Mouse (Mus musculus) Patski (cell line): Measurements from ENCODE around the gene Emilin3. TPM values are rescaled to one million over a fixed set of nuclear protein-coding genes. Genes with fewer than 3 reads are reported as not detected.

Source experiments
- ATAC-seq: fragments of 100-300 bp; one replicate; pipeline ENCODE4 v1.8.0; 2021
- CTCF ChIA-PET: fragments of 350-600 bp; sonication (Branson Sonifier 250); formaldehyde crosslinking; loops from one replicate; lab custom pipeline; 2022; ENCODE audit warnings: inconsistent platforms; lab: Charles Lee
- POLR2A ChIA-PET: fragments of 350-600 bp; sonication (Branson Sonifier 250); formaldehyde crosslinking; loops from one replicate; lab custom pipeline; 2022; ENCODE audit warnings: antibody characterized with exemption, inconsistent platforms; lab: Charles Lee
- DNase-seq: peaks from one replicate; pipeline ENCODE4 v3.0.0-alpha.2; 2011; ENCODE audit warnings: low read depth, low spot score
- H3K27me3 ChIP-seq: fragments of 371-371 bp; one replicate; pipeline ENCODE4 v1.5.1; 2021
- CTCF ChIP-seq: fragments of 100-300 bp; IDR thresholded peaks from one replicate; pipeline ENCODE4 v1.5.1; 2021
- in situ Hi-C: fragments of 300-500 bp; cut with MboI; formaldehyde crosslinking; loops from 3 replicates; pipeline ENCODE4 v1.11.1; 2018; ENCODE audit warnings: low pct_unique_long_range_greater_than_20kb, mixed read lengths
- polyA plus RNA-seq: library from polyadenylated mRNA; unstranded; gene quantifications from one replicate; pipeline ENCODE4 v1.2.3, GENCODE M21; 2021

Gene Emilin3
- polyA plus RNA-seq, 1 experiment from 2014 or later: not detected

- no peak for TF ChIP-seq CTCF
- peaks cover 38% of the 10 kb centered on the region for H3K27me3 ChIP-seq
- in situ Hi-C loops: no loop called here
- DNase-seq (no peak), ATAC-seq (no peak)
- ChIA-PET CTCF (no interaction called here), POLR2A (no interaction called here)
Observed at GRCm38 (mm10) chr2:160917313-160917712, 5.2 kb upstream of the Emilin3 start.

GRCm38 (mm10) chr2:160916714-160917113 lies 4.6 kb upstream of the Emilin3 start:
- peaks cover 39% of the 10 kb centered on the region for H3K27me3 ChIP-seq
- in situ Hi-C loops: no loop called here
- ATAC-seq (no peak), DNase-seq (no peak)
- TF ChIP-seq CTCF: no peak
- ChIA-PET POLR2A (no interaction called here), CTCF (no interaction called here)

- in situ Hi-C loops: no loop called here
- CTCF ChIA-PET: interaction anchor here (1.0 kb wide), 1 partner anchor 14 kb away, joined by 3 read pairs; no protein-coding TSS in a partner anchor
- no peak for DNase-seq
Observed at GRCm38 (mm10) chr2:160915821-160916610, 3.9 kb upstream of the Emilin3 start.

GRCm38 (mm10) chr2:160914656-160915055 lies 2.5 kb upstream of the Emilin3 start:
- H3K27me3 ChIP-seq: peaks cover 60% of the 10 kb centered on the region
- POLR2A ChIA-PET: no interaction called here

More at GRCm38 (mm10) chr2:160915821-160916610, 3.9 kb upstream of the Emilin3 start:
- POLR2A ChIA-PET: no interaction called here
- TF ChIP-seq CTCF: no peak
- peaks cover 46% of the 10 kb centered on the region for H3K27me3 ChIP-seq
- ATAC-seq: no peak

GRCm38 (mm10) chr2:160911558-160912201 lies 448 bp downstream of the Emilin3 start:
- ATAC-seq (no peak), DNase-seq (no peak)
- in situ Hi-C loops: no loop called here
- no peak for TF ChIP-seq CTCF
- ChIA-PET POLR2A (no interaction called here), CTCF (no interaction called here)
- H3K27me3 ChIP-seq: peaks cover 57% of the 10 kb centered on the region

More at GRCm38 (mm10) chr2:160914656-160915055, 2.5 kb upstream of the Emilin3 start:
- no peak for ATAC-seq
- CTCF ChIA-PET: interaction anchor here (1.0 kb wide), 1 partner anchor 12 kb away, joined by 3 read pairs; no protein-coding TSS in a partner anchor
- no peak for TF ChIP-seq CTCF
- DNase-seq: no peak
- in situ Hi-C loops: no loop called here

- ChIA-PET POLR2A (no interaction called here), CTCF (interaction anchor here (0.8 to 1.0 kb wide), 2 partner anchors 167 to 286 kb away, joined by 3 to 4 read pairs; no protein-coding TSS in a partner anchor)
- ATAC-seq: no peak
- no peak for DNase-seq
- in situ Hi-C loops: no loop called here
- TF ChIP-seq CTCF: no peak
- H3K27me3 ChIP-seq: peaks cover 50% of the 10 kb centered on the region
Observed at GRCm38 (mm10) chr2:160910633-160911032, 1.5 kb downstream of the Emilin3 start.

- H3K27me3 ChIP-seq: peaks cover 34% of the 10 kb centered on the region
- POLR2A ChIA-PET: no interaction called here
- DNase-seq (no peak), ATAC-seq (no peak)
- no peak for TF ChIP-seq CTCF
- in situ Hi-C loops: no loop called here
- CTCF ChIA-PET: no interaction called here
Observed at GRCm38 (mm10) chr2:160908607-160909006, 3.5 kb downstream of the Emilin3 start.

- POLR2A ChIA-PET: no interaction called here
- peaks cover 16% of the 10 kb centered on the region for H3K27me3 ChIP-seq
- ATAC-seq (no peak), DNase-seq (no peak)
- CTCF ChIA-PET: no interaction called here
- in situ Hi-C loops: no loop called here
- no peak for TF ChIP-seq CTCF
Observed at GRCm38 (mm10) chr2:160906101-160906500, 6.0 kb downstream of the Emilin3 start.

- in situ Hi-C loops: no loop called here
- peaks cover 8% of the 10 kb centered on the region for H3K27me3 ChIP-seq
- ATAC-seq (no peak), DNase-seq (no peak)
- no peak for TF ChIP-seq CTCF
- POLR2A ChIA-PET: interaction anchor here (0.6 kb wide), 1 partner anchor 22 kb away, joined by 3 read pairs; no protein-coding TSS in a partner anchor
- CTCF ChIA-PET: no interaction called here
Observed at GRCm38 (mm10) chr2:160905301-160905700, 6.8 kb downstream of the Emilin3 start.

- ChIA-PET POLR2A (interaction anchor here (0.6 kb wide), 1 partner anchor 31 kb away, joined by 5 read pairs; no protein-coding TSS in a partner anchor), CTCF (interaction anchor here (0.9 kb wide), 2 partner anchors 13 to 309 kb away, joined by 3 read pairs; no protein-coding TSS in a partner anchor)
- DNase-seq (no peak), ATAC-seq (no peak)
- no peaks in the 10 kb centered on the region for H3K27me3 ChIP-seq
- in situ Hi-C loops: no loop called here
- no peak for TF ChIP-seq CTCF
Observed at GRCm38 (mm10) chr2:160901656-160902412, 10.3 kb downstream of the Emilin3 start.
